Mouse (Mus musculus) stomach, embryonic 14.5 days (tissue): Measurements from ENCODE around the gene Itsn1. TPM values are rescaled to one million over a fixed set of nuclear protein-coding genes. Genes with fewer than 3 reads are reported as not detected.

Source experiments
- ATAC-seq: fragments of 200-750 bp; cut with Nextera tagmentation; 2 replicates; pipeline ENCODE4 v1.8.0; 2017; ENCODE audit warnings: low read depth, moderate TSS enrichment; ENCODE audit not compliant: insufficient number of reproducible peaks, insufficient read depth, low FRiP score
- H3K27ac ChIP-seq: fragments of 300-500 bp; sonication (generic); 2 replicates; pipeline ENCODE4 v1.5.1; 2014; ENCODE audit warnings: mild to moderate bottlenecking, low read length, moderate library complexity, mixed read lengths
- H3K27me3 ChIP-seq: fragments of 300-500 bp; sonication (generic); 2 replicates; pipeline ENCODE4 v1.6.1; 2014; ENCODE audit warnings: low read length, control low read depth, mixed read lengths; ENCODE audit not compliant: control insufficient read depth, insufficient read depth
- H3K36me3 ChIP-seq: fragments of 300-500 bp; sonication (generic); 2 replicates; pipeline ENCODE4 v1.6.1; 2014; ENCODE audit warnings: mild to moderate bottlenecking, control low read depth, low read length, moderate library complexity, mixed read lengths; ENCODE audit not compliant: control insufficient read depth, insufficient read depth
- H3K4me1 ChIP-seq: fragments of 300-500 bp; sonication (generic); 2 replicates; pipeline ENCODE4 v1.6.1; 2014; ENCODE audit warnings: low read length, control low read depth, mixed read lengths; ENCODE audit not compliant: control insufficient read depth, insufficient read depth
- H3K4me2 ChIP-seq: fragments of 300-500 bp; sonication (generic); replicated peaks from 2 replicates; pipeline ENCODE4 v1.6.1; 2014; ENCODE audit warnings: low read depth, low read length, control low read depth
- H3K4me3 ChIP-seq: fragments of 300-500 bp; sonication (generic); 2 replicates; pipeline ENCODE4 v1.5.1; 2014; ENCODE audit warnings: low read depth, low read length, control low read depth
- H3K9ac ChIP-seq: fragments of 300-500 bp; sonication (generic); replicated peaks from 2 replicates; pipeline ENCODE4 v1.6.1; 2014; ENCODE audit warnings: low read depth, mild to moderate bottlenecking, control low read depth, low read length, moderate library complexity, mixed read lengths
- H3K9me3 ChIP-seq: fragments of 300-500 bp; sonication (generic); 2 replicates; pipeline ENCODE4 v1.6.1; 2016; ENCODE audit warnings: low read depth, low read length, control low read depth; ENCODE audit not compliant: control insufficient read depth
- WGBS: fragments of 180-500 bp; shearing (Covaris S2); extraction: QIAGEN DNeasy Blood & Tissue Kit; methylation state at CpG from one replicate; pipeline ENCODE4 v1.1.7; 2014; 5-methylcytosine and 5-hydroxymethylcytosine counted together
- polyA plus RNA-seq: library from polyadenylated mRNA; unstranded; fragments of >200 nt; fragmentation: Nextera tagmentation; extraction: Ambion mirVana; gene quantifications from 2 replicates; pipeline ENCODE4 v1.2.1, GENCODE M21; 2014

Itsn1 gene
- polyA plus RNA-seq, 1 experiment from 2014 or later, result 26.4 TPM

- Histone ChIP-seq H3K9me3 (no peaks in the 10 kb centered on the region), H3K4me3 (no peak overlapping the region)
- ATAC-seq, result no peak
Measured at GRCm38 (mm10) chr16:91828160-91828559, 99.1 kb downstream of the Itsn1 start.

GRCm38 (mm10) chr16:91828603-91829002 lies 99.5 kb downstream of the Itsn1 start:
- H3K27me3 ChIP-seq, result no peaks in the 10 kb centered on the region
- ATAC-seq, result no peak
- 75% methylated on average over 5 of the region's 5 CpGs for WGBS
- H3K4me1 ChIP-seq, result no peaks in the 10 kb centered on the region
- no peak overlapping the region for H3K4me3 ChIP-seq
- no peak overlapping the region for H3K27ac ChIP-seq
- H3K9me3 ChIP-seq, result no peaks in the 10 kb centered on the region
- no peak overlapping the region for H3K9ac ChIP-seq
- peaks cover 15% of the 10 kb centered on the region for H3K36me3 ChIP-seq
- no peak overlapping the region for H3K4me2 ChIP-seq

More at GRCm38 (mm10) chr16:91828160-91828559, 99.1 kb downstream of the Itsn1 start:
- Histone ChIP-seq H3K36me3 (peaks cover 15% of the 10 kb centered on the region), H3K4me2 (no peak overlapping the region), H3K27ac (no peak overlapping the region), H3K4me1 (no peaks in the 10 kb centered on the region), H3K27me3 (no peaks in the 10 kb centered on the region), H3K9ac (no peak overlapping the region)
- 49% methylated on average over 7 of the region's 7 CpGs for WGBS

DNA sequence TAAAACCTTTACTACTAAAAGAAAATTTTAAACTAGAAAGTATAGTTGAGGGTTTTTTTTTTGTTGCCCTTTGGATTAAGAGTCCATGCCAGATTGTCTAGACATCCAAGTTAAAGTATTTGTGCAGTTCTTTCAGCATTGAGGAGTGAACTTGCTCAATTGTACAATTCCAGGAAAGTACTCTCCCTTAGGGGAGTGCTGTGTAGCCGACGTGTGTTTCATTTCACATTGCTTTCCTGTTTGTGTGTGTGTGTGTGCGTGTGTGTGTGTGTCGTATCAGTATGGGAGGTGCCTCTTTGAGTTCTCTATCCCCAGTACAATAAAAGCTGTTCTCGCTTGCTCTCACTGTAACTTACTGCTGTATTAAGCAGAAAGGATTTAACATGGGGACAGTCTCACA lies 100.0 kb downstream of the Itsn1 start:
- Histone ChIP-seq H3K27me3 (no peaks in the 10 kb centered on the region), H3K9ac (no peak overlapping the region), H3K4me3 (no peak overlapping the region), H3K4me2 (no peak overlapping the region), H3K36me3 (peaks cover 15% of the 10 kb centered on the region), H3K9me3 (no peaks in the 10 kb centered on the region), H3K27ac (no peak overlapping the region), H3K4me1 (no peaks in the 10 kb centered on the region)
- no peak for ATAC-seq
- WGBS, result 91% methylated on average over 5 of the region's 5 CpGs

DNA sequence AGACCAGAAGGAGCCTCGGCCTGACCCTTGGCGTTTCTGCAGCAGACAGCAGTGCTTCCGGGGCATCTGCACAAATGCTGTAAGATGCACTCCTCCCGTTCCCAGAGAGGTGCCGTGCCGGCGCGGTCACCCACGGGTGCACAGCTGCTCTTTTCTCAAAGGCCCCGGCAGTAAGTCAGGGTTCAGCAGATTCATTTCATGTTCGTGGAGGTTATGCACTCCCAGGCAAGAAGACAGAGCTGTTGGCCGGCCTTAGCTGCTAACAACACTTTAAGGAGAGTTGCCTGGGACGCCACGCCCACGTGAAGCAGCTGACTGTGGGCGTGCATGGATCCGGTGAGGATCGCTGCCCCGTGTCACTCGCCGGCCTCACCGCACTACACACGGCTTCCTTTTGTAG lies 101.2 kb downstream of the Itsn1 start:
- no peak overlapping the region for H3K27ac ChIP-seq
- no peak overlapping the region for H3K9ac ChIP-seq
- H3K4me2 ChIP-seq, result no peak overlapping the region
- no peaks in the 10 kb centered on the region for H3K9me3 ChIP-seq
- no peaks in the 10 kb centered on the region for H3K4me1 ChIP-seq
- H3K27me3 ChIP-seq, result no peaks in the 10 kb centered on the region
- H3K4me3 ChIP-seq, result no peak overlapping the region
- peaks cover 15% of the 10 kb centered on the region for H3K36me3 ChIP-seq
- ATAC-seq, result no peak
- WGBS, result 89% methylated on average over 23 of the region's 23 CpGs

DNA sequence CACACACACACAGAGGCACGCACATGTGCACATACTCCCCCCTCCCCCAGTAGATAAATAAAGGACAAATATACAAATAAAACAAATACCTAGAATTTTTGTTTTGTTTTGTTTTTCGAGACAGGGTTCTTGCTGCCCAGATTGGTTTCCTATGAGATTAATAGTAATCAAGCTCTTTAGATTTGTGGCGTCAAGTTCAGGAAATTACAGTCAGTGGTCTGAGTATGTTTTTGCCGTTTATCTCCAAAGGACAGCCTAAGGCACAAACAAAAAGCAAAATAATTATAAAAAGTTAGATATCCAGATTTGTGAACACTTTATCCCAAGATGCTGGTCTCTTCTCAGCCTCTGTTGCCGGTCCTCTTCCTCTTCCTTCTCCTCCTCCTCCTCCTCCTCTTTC lies 104.0 kb downstream of the Itsn1 start:
- no peak for ATAC-seq
- Histone ChIP-seq H3K27ac (no peak overlapping the region), H3K4me3 (no peak overlapping the region), H3K27me3 (no peaks in the 10 kb centered on the region), H3K9ac (no peak overlapping the region), H3K4me2 (no peak overlapping the region), H3K36me3 (peaks cover 20% of the 10 kb centered on the region), H3K9me3 (no peaks in the 10 kb centered on the region), H3K4me1 (no peaks in the 10 kb centered on the region)
- WGBS, result 90% methylated on average over 5 of the region's 5 CpGs

GRCm38 (mm10) chr16:91833558-91833957 lies 104.5 kb downstream of the Itsn1 start:
- no peak overlapping the region for H3K4me2 ChIP-seq
- no peak for ATAC-seq
- H3K36me3 ChIP-seq, result peaks cover 16% of the 10 kb centered on the region
- no peak overlapping the region for H3K9ac ChIP-seq
- H3K27me3 ChIP-seq, result no peaks in the 10 kb centered on the region
- WGBS, result 80% methylated on average over 2 of the region's 2 CpGs
- no peaks in the 10 kb centered on the region for H3K9me3 ChIP-seq
- no peak overlapping the region for H3K27ac ChIP-seq
- no peaks in the 10 kb centered on the region for H3K4me1 ChIP-seq
- H3K4me3 ChIP-seq, result no peak overlapping the region

DNA sequence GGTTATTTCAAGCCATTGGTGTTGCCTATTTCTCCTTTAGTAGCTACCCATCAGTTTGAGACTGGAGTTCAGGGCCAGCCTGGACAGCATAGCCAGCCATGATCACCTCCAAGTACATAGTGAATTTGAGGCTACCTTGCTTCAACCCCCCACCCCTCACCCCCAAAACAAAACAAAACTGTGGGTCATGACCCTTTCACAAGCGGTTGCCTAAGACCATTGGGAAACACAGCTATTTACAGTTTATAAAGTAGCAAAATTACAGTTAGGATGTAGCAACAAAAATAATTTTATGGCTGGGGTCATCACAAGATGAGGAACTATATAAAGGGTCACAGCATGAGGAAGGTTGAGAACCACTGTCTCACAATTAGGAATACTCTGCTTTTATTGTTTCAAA lies 104.9 kb downstream of the Itsn1 start:
- no peak overlapping the region for H3K9ac ChIP-seq
- H3K9me3 ChIP-seq, result no peaks in the 10 kb centered on the region
- WGBS, result 89% methylated on average over 1 of the region's 1 CpGs
- no peak overlapping the region for H3K4me2 ChIP-seq
- H3K27me3 ChIP-seq, result no peaks in the 10 kb centered on the region
- H3K36me3 ChIP-seq, result peaks cover 16% of the 10 kb centered on the region
- H3K4me3 ChIP-seq, result no peak overlapping the region
- no peak overlapping the region for H3K27ac ChIP-seq
- H3K4me1 ChIP-seq, result no peaks in the 10 kb centered on the region
- ATAC-seq, result no peak

DNA sequence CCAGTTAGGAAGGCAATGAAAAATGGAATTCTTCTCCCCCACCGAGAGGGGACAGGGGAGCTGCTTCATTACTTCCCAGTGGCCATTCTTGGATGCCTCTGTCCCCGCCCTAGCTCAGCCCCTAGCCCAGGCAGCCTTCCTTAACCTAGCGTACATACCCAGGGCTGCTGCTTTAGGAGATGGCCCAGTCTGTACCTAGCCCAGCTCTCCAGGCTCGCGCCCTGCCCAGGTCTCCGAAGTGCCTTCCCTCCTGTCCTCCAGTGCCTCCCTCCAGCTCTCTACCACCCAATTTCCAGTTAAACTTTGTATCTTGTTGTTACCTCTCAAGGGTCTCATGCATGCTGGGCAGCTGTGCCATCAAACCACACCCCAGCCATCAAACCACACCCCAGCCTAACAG lies 106.7 kb downstream of the Itsn1 start:
- no peak overlapping the region for H3K4me3 ChIP-seq
- 82% methylated on average over 6 of the region's 6 CpGs for WGBS
- H3K4me1 ChIP-seq, result no peaks in the 10 kb centered on the region
- no peaks in the 10 kb centered on the region for H3K27me3 ChIP-seq
- H3K27ac ChIP-seq, result no peak overlapping the region
- no peak for ATAC-seq
- H3K4me2 ChIP-seq, result no peak overlapping the region
- H3K36me3 ChIP-seq, result peaks cover 14% of the 10 kb centered on the region; the same call in 1 of the 2 replicates
- H3K9me3 ChIP-seq, result no peaks in the 10 kb centered on the region
- H3K9ac ChIP-seq, result no peak overlapping the region
